Mouse (Mus musculus) liver, embryonic 14.5 days (tissue): Measurements from ENCODE around the gene Peli2.

Source experiments
- CTCF ChIP-seq: IDR thresholded peaks from 2 replicates; pipeline ENCODE4 v1.5.1; 2016; ENCODE audit warnings: antibody characterized with exemption, low read depth, control low read depth
- EP300 ChIP-seq: IDR thresholded peaks from 2 replicates; pipeline ENCODE4 v1.6.1; 2016; ENCODE audit warnings: antibody characterized with exemption, low read depth

DNA sequence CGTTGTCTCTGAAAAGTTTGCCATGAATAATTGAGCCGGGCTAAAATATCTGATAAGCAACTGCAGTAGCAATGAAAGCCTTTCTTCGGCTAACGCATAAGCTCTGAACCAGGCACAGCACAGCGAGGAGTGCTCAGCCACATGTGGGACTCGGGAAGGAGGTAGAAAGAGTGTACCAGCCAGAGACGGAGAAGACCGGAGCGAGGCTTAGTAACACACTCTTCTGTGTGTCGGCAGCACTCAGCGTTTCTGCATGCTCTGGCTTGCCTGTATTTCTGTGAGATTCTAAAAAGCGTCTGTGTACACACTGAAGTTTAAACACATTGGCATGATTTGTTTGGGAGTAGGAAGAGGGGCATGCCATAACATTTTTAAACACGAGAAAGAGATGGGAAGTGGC is 34.5 kb downstream of the Peli2 start:
- TF ChIP-seq CTCF (no peak), EP300 (no peak)
